Mouse (Mus musculus): Measurements from ENCODE around the gene Asdurf. TPM values are rescaled to one million over a fixed set of nuclear protein-coding genes. Genes with fewer than 3 reads are reported as not detected.

Gene Asdurf
- polyA plus RNA-seq (2014; fragmentation: Illumina TruSeq; extraction: RNeasy Lipid Tissue Mini Kit (QIAGEN cat#74804); ENCODE audit: low read depth, low replicate concordance) = 81.4 TPM

DNA sequence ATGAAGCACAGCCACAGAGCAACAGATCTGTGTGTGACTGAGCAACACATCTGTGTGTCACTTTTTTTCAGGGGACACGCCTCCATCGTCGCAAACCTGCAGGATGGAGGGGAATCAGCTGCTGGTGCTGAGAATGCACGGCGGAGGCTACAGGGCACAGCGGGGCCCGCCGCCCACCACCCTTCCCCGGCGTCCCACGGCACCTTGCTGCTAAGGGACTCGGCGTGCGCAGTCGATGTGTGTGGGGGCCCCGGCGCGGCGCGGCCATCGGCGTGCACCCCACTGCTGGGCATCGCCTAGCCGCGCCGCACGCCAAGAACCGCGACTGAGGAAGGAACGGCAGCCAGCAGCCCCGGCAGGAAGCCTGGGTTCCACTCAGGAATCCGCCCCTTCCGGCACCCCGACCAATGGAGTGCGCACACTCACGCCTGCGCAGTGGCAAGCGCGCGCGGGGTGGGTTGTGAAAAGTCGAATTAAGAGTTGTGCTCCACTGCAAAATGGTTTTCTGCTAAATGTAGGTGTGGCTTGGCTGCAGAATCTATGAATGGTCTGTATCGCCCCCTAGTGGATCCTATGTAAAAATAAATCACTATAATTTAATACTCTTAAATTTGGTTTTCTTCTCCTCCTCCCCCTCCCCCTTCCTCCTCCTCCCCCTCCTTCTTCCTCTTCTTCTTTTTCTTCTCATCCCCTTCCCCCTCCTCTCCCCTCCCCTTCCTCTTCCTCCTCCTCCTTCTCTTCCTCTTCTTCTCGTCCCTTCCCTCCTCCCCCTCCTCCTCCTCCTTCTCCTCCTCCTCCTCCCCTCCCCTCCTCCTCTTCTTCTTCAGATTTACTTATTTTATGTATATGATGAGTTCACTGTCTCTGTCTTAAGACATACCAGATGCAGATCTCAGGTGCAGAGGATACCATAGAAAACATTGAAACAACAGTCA is at the start of gene Asdurf, which contains the start of the genes Gm28551 and Asnsd1:
Asdurf (minus strand) TSS at position 293 of the 935 bp plus-strand sequence.
Gm28551 (minus strand) TSS at position 341 of the 935 bp plus-strand sequence.
Asnsd1 (minus strand) TSS at position 426 of the 935 bp plus-strand sequence.

DNA sequence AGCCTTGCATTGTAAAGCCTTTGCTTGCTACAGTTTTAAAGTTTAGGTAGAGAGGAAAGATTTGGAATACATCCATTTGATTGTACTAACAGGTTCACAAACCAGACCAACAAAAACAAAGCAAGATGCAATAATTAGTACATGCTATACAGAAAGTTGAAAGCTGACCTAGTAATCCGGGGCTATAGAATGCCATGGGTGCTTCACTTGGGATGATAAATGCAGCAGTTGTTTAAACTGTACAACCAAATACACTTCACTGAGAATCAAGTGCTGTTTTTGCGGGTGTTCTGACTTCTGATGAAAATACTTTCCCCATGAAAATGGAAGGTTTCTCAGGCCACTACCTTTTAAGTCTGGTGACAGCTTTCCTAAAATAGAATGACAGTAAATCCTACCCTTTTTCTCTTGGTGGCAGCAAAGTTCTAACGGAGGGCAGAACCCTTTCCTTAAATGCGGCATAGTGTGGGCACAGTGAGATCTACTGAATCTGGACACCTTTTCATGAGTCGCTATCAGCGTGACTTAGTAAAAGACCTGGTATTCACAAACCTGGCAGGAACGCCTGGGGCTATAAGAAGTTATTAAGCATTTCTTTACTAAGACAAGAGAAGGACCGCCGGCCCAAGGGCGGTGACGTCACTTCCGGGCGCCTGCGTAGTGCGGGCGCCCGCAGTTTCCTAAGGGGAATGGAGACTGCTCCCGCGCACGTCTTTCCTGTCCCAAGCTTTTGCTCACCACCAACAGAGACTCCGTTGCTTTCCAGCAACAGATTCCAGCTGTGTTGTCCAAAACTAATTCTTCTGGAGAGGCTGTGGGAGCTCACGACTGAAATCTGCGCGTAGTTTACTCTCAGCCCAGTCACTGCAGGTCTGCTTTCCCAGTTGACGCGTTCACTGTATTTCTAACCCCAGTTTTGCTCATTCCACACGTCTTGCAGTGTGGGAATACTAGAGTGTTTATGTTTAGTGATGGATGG is 39.1 kb downstream of the Asdurf start, which contains the start of gene Osgepl1:
Osgepl1 (plus strand) TSS at position 636 of the 979 bp plus-strand sequence.

Other genes with a start within 250 kb of the Asdurf start
- gene 1700019A02Rik, start 165.0 kb downstream of the Asdurf start, polyA plus RNA-seq (2014; fragmentation: Illumina TruSeq; extraction: RNeasy Lipid Tissue Mini Kit (QIAGEN cat#74804); ENCODE audit: low read depth, low replicate concordance) = not detected
- 11.3 TPM for gene Pms1, start 55.6 kb downstream of the Asdurf start, polyA plus RNA-seq (2014; fragmentation: Illumina TruSeq; extraction: RNeasy Lipid Tissue Mini Kit (QIAGEN cat#74804); ENCODE audit: low read depth, low replicate concordance)
- 71.1 TPM for gene Ormdl1, start 55.5 kb downstream of the Asdurf start, polyA plus RNA-seq (2014; fragmentation: Illumina TruSeq; extraction: RNeasy Lipid Tissue Mini Kit (QIAGEN cat#74804); ENCODE audit: low read depth, low replicate concordance)
- gene Gm28778, start 55.5 kb downstream of the Asdurf start, polyA plus RNA-seq (2014; fragmentation: Illumina TruSeq; extraction: RNeasy Lipid Tissue Mini Kit (QIAGEN cat#74804); ENCODE audit: low read depth, low replicate concordance) = not detected
- 63.8 TPM for gene Osgepl1, start 39.0 kb downstream of the Asdurf start, polyA plus RNA-seq (2014; fragmentation: Illumina TruSeq; extraction: RNeasy Lipid Tissue Mini Kit (QIAGEN cat#74804); ENCODE audit: low read depth, low replicate concordance)
- gene Gm28551, start within 50 bp of the Asdurf start, polyA plus RNA-seq (2014; fragmentation: Illumina TruSeq; extraction: RNeasy Lipid Tissue Mini Kit (QIAGEN cat#74804); ENCODE audit: low read depth, low replicate concordance) = not detected
- 80.9 TPM for gene Asnsd1, start 133 bp upstream of the Asdurf start, polyA plus RNA-seq (2014; fragmentation: Illumina TruSeq; extraction: RNeasy Lipid Tissue Mini Kit (QIAGEN cat#74804); ENCODE audit: low read depth, low replicate concordance)

All from kidney, adult 10 weeks (tissue).